Mouse (Mus musculus) liver, embryonic 14.5 days (tissue): Measurements from ENCODE around the gene Stk11ip.

Experiments used
- CTCF ChIP-seq: IDR thresholded peaks from 2 replicates; pipeline ENCODE4 v1.5.1; 2016; ENCODE audit warnings: antibody characterized with exemption, low read depth, control low read depth
- EP300 ChIP-seq: IDR thresholded peaks from 2 replicates; pipeline ENCODE4 v1.6.1; 2016; ENCODE audit warnings: antibody characterized with exemption, low read depth

- no peak for TF ChIP-seq CTCF
- TF ChIP-seq EP300: no peak
These were observed 16.3 kb downstream of the Stk11ip start for GRCm38 (mm10) chr1:75537587-75537986.
